Mouse (Mus musculus): ENCODE data around the gene Arhgap10. TPM values are rescaled to one million over a fixed set of nuclear protein-coding genes. Genes with fewer than 3 reads are reported as not detected.
A peak's percentile ranks its signal among the peaks of the same experiment; 100 is the strongest.

Gene Arhgap10
- total and polyA plus RNA-seq, 2 experiments from 2014 or later, result 23.6 to 33.3 TPM

GRCm38 (mm10) chr8:77256450-77257084 lies 261.2 kb downstream of the Arhgap10 start:
- H3K4me1 ChIP-seq (ENCODE audit: control insufficient read depth, insufficient read depth), result no peaks in the 10 kb centered on the region
- no peak overlapping the region for H3K9ac ChIP-seq (replicated peaks; ENCODE audit: low read depth, low read length)
- no peak overlapping the region for H3K4me3 ChIP-seq (ENCODE audit: low read depth, low read length)
- no peak for TF ChIP-seq EP300 (IDR thresholded peaks at IDR 0.05; ENCODE audit: low read depth)
- TF ChIP-seq CTCF (IDR thresholded peaks at IDR 0.05; ENCODE audit: low read depth), result no peak
- H3K27ac ChIP-seq (ENCODE audit: low read depth), result no peak overlapping the region
- WGBS, result 86% methylated on average over 5 of the region's 5 CpGs
- H3K27me3 ChIP-seq (ENCODE audit: control insufficient read depth, insufficient read depth, low read length), result no peaks in the 10 kb centered on the region
- DNase-seq (ENCODE audit: low spot score) (no peak), ATAC-seq (ENCODE audit: insufficient read depth, low read depth) (no peak)
- peaks cover 62% of the 10 kb centered on the region for H3K36me3 ChIP-seq (replicated peaks; ENCODE audit: control insufficient read depth, insufficient read depth, low read length)
- H3K4me2 ChIP-seq (ENCODE audit: low read depth, low read length), result no peak overlapping the region
- no peaks in the 10 kb centered on the region for H3K9me3 ChIP-seq (replicated peaks; ENCODE audit: control insufficient read depth, low read length)

DNA sequence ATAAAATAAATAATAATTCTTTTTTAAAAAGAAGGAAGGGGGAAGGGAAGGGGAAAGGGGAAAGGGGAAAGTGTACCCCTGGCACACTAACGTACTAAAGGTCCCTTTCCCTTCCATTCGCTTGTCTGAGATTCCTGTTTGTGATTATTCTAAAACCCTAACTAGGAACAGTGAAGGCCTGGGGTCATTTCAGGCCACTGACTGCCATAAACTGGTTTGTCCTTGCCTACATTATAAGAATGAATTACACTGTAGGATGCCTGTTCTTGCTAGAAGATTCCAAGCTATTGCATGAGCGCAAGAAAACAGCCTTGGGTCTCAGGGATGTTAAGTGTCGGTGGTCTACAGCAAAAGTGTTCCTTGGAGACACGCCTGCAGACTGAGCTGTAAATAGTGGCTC lies 263.3 kb downstream of the Arhgap10 start:
- WGBS, result 77% methylated on average over 5 of the region's 5 CpGs
- Histone ChIP-seq H3K27ac (ENCODE audit: low read depth) (no peak overlapping the region), H3K27me3 (ENCODE audit: control insufficient read depth, insufficient read depth, low read length) (no peaks in the 10 kb centered on the region), H3K4me3 (ENCODE audit: low read depth, low read length) (no peak overlapping the region), H3K9me3 (replicated peaks; ENCODE audit: control insufficient read depth, low read length) (no peaks in the 10 kb centered on the region), H3K9ac (replicated peaks; ENCODE audit: low read depth, low read length) (no peak overlapping the region), H3K4me1 (ENCODE audit: control insufficient read depth, insufficient read depth) (no peaks in the 10 kb centered on the region), H3K36me3 (replicated peaks; ENCODE audit: control insufficient read depth, insufficient read depth, low read length) (peaks cover 79% of the 10 kb centered on the region), H3K4me2 (ENCODE audit: low read depth, low read length) (no peak overlapping the region)
- ATAC-seq (ENCODE audit: insufficient read depth, low read depth) (no peak), DNase-seq (ENCODE audit: low spot score) (no peak)
- TF ChIP-seq CTCF (IDR thresholded peaks at IDR 0.05; ENCODE audit: low read depth) (no peak), EP300 (IDR thresholded peaks at IDR 0.05; ENCODE audit: low read depth) (no peak)

- H3K36me3 ChIP-seq (replicated peaks; ENCODE audit: control insufficient read depth, insufficient read depth, low read length), result peaks cover 75% of the 10 kb centered on the region
- WGBS, result 87% methylated on average over 5 of the region's 5 CpGs
These were observed 266.6 kb downstream of the Arhgap10 start for GRCm38 (mm10) chr8:77251134-77251533.

DNA sequence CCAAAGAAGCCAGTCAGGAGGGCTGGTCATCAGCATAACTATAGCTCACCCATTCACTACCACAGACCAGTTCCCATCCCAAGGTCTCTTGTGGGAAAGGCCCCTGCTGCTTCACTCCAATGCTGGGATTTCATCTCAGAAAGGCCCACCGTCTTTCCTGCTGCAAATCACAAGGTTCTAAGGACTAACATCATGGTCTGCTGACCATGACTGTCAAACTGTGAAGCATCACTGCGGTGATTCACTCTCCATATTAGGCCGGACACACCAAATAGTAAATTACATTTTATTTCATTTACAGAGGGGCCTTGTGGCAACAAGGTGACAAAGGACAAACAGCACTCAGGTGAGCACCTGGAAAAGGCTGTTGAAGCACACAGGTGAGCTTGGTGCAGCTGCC lies 267.7 kb downstream of the Arhgap10 start:
- DNase-seq (ENCODE audit: low spot score) (no peak), ATAC-seq (ENCODE audit: insufficient read depth, low read depth) (no peak)
- Histone ChIP-seq H3K9ac (replicated peaks; ENCODE audit: low read depth, low read length) (no peak overlapping the region), H3K36me3 (replicated peaks; ENCODE audit: control insufficient read depth, insufficient read depth, low read length) (peaks cover 68% of the 10 kb centered on the region), H3K4me3 (ENCODE audit: low read depth, low read length) (no peak overlapping the region), H3K4me1 (ENCODE audit: control insufficient read depth, insufficient read depth) (no peaks in the 10 kb centered on the region), H3K27ac (ENCODE audit: low read depth) (no peak overlapping the region), H3K9me3 (replicated peaks; ENCODE audit: control insufficient read depth, low read length) (no peaks in the 10 kb centered on the region), H3K4me2 (ENCODE audit: low read depth, low read length) (no peak overlapping the region), H3K27me3 (ENCODE audit: control insufficient read depth, insufficient read depth, low read length) (no peaks in the 10 kb centered on the region)
- 93% methylated on average over 3 of the region's 3 CpGs for WGBS
- TF ChIP-seq EP300 (IDR thresholded peaks at IDR 0.05; ENCODE audit: low read depth) (no peak), CTCF (IDR thresholded peaks at IDR 0.05; ENCODE audit: low read depth) (no peak)

More at GRCm38 (mm10) chr8:77251134-77251533, 266.6 kb downstream of the Arhgap10 start:
- no peak for ATAC-seq (ENCODE audit: insufficient read depth, low read depth)
- no peak overlapping the region for H3K27ac ChIP-seq (ENCODE audit: low read depth)
- no peak overlapping the region for H3K9ac ChIP-seq (replicated peaks; ENCODE audit: low read depth, low read length)
- H3K9me3 ChIP-seq (replicated peaks; ENCODE audit: control insufficient read depth, low read length), result no peaks in the 10 kb centered on the region
- H3K4me3 ChIP-seq (ENCODE audit: low read depth, low read length), result no peak overlapping the region
- H3K4me2 ChIP-seq (ENCODE audit: low read depth, low read length), result no peak overlapping the region
- no peaks in the 10 kb centered on the region for H3K4me1 ChIP-seq (ENCODE audit: control insufficient read depth, insufficient read depth)
- no peak for DNase-seq (ENCODE audit: low spot score)
- H3K27me3 ChIP-seq (ENCODE audit: control insufficient read depth, insufficient read depth, low read length), result no peaks in the 10 kb centered on the region
- TF ChIP-seq CTCF (IDR thresholded peaks at IDR 0.05; ENCODE audit: low read depth), result no peak
- TF ChIP-seq EP300 (IDR thresholded peaks at IDR 0.05; ENCODE audit: low read depth), result no peak

GRCm38 (mm10) chr8:77241381-77241780 lies 276.4 kb downstream of the Arhgap10 start:
- WGBS, result 90% methylated on average over 3 of the region's 3 CpGs

GRCm38 (mm10) chr8:77239462-77239861 lies 278.3 kb downstream of the Arhgap10 start:
- Histone ChIP-seq H3K4me3 (ENCODE audit: low read depth, low read length) (no peak overlapping the region), H3K4me1 (ENCODE audit: control insufficient read depth, insufficient read depth) (no peaks in the 10 kb centered on the region), H3K9me3 (replicated peaks; ENCODE audit: control insufficient read depth, low read length) (no peaks in the 10 kb centered on the region), H3K36me3 (replicated peaks; ENCODE audit: control insufficient read depth, insufficient read depth, low read length) (peaks cover 13% of the 10 kb centered on the region; the same call in 1 of the 2 replicates), H3K4me2 (ENCODE audit: low read depth, low read length) (no peak overlapping the region), H3K27me3 (ENCODE audit: control insufficient read depth, insufficient read depth, low read length) (no peaks in the 10 kb centered on the region), H3K9ac (replicated peaks; ENCODE audit: low read depth, low read length) (no peak overlapping the region), H3K27ac (ENCODE audit: low read depth) (no peak overlapping the region)
- ATAC-seq (ENCODE audit: insufficient read depth, low read depth) (no peak), DNase-seq (ENCODE audit: low spot score) (no peak)
- no peak for TF ChIP-seq EP300 (IDR thresholded peaks at IDR 0.05; ENCODE audit: low read depth)
- peak; percentile 29 for TF ChIP-seq CTCF (IDR thresholded peaks at IDR 0.05; ENCODE audit: low read depth)

More at GRCm38 (mm10) chr8:77241381-77241780, 276.4 kb downstream of the Arhgap10 start:
- H3K4me2 ChIP-seq (ENCODE audit: low read depth, low read length), result no peak overlapping the region
- no peaks in the 10 kb centered on the region for H3K27me3 ChIP-seq (ENCODE audit: control insufficient read depth, insufficient read depth, low read length)
- peaks cover 19% of the 10 kb centered on the region for H3K36me3 ChIP-seq (replicated peaks; ENCODE audit: control insufficient read depth, insufficient read depth, low read length)
- no peak for ATAC-seq (ENCODE audit: insufficient read depth, low read depth)
- no peak overlapping the region for H3K9ac ChIP-seq (replicated peaks; ENCODE audit: low read depth, low read length)
- H3K4me1 ChIP-seq (ENCODE audit: control insufficient read depth, insufficient read depth), result no peaks in the 10 kb centered on the region
- H3K27ac ChIP-seq (ENCODE audit: low read depth), result no peak overlapping the region
- no peaks in the 10 kb centered on the region for H3K9me3 ChIP-seq (replicated peaks; ENCODE audit: control insufficient read depth, low read length)
- no peak overlapping the region for H3K4me3 ChIP-seq (ENCODE audit: low read depth, low read length)
- TF ChIP-seq EP300 (IDR thresholded peaks at IDR 0.05; ENCODE audit: low read depth) (no peak), CTCF (IDR thresholded peaks at IDR 0.05; ENCODE audit: low read depth) (no peak)
- DNase-seq (ENCODE audit: low spot score), result no peak

Measured in heart, postnatal 0 days (tissue).